Mouse (Mus musculus): Measurements from ENCODE around the gene Abhd8. TPM values are rescaled to one million over a fixed set of nuclear protein-coding genes. Genes with fewer than 3 reads are reported as not detected.

Gene Abhd8
- polyA plus RNA-seq, 1 experiment from 2014 or later: 27.5 TPM

GRCm38 (mm10) chr8:71411535-71412273, 51.8 kb downstream of the Abhd8 start:
- peaks cover 24% of the 10 kb centered on the region; the same call in 1 of the 2 replicates for H3K36me3 ChIP-seq (ENCODE audit: control insufficient read depth, insufficient read depth, low read length)
- no peaks in the 10 kb centered on the region for H3K9me3 ChIP-seq (replicated peaks; ENCODE audit: control insufficient read depth, low read length)
- no peaks in the 10 kb centered on the region for H3K27me3 ChIP-seq (ENCODE audit: control insufficient read depth, insufficient read depth, low read length)
- H3K4me2 ChIP-seq (ENCODE audit: low read depth, low read length): no peak overlapping the region
- no peak for ATAC-seq (ENCODE audit: insufficient read depth, low FRiP score)
- H3K27ac ChIP-seq (ENCODE audit: low read length): no peak overlapping the region
- H3K4me1 ChIP-seq (ENCODE audit: control insufficient read depth, insufficient read depth, low read length): peaks cover 4% of the 10 kb centered on the region
- 42% methylated on average over 11 of the region's 11 CpGs for WGBS
- no peak overlapping the region for H3K4me3 ChIP-seq (replicated peaks; ENCODE audit: low read length)
- H3K9ac ChIP-seq (ENCODE audit: low read length): no peak overlapping the region

- H3K9ac ChIP-seq (ENCODE audit: low read length): no peak overlapping the region
- WGBS: 95% methylated on average over 4 of the region's 4 CpGs
- peaks cover 20% of the 10 kb centered on the region for H3K4me1 ChIP-seq (ENCODE audit: control insufficient read depth, insufficient read depth, low read length)
- no peak overlapping the region for H3K4me3 ChIP-seq (replicated peaks; ENCODE audit: low read length)
- no peak overlapping the region for H3K4me2 ChIP-seq (ENCODE audit: low read depth, low read length)
- H3K9me3 ChIP-seq (replicated peaks; ENCODE audit: control insufficient read depth, low read length): no peaks in the 10 kb centered on the region
- no peak overlapping the region for H3K27ac ChIP-seq (ENCODE audit: low read length)
- H3K27me3 ChIP-seq (ENCODE audit: control insufficient read depth, insufficient read depth, low read length): no peaks in the 10 kb centered on the region
- ATAC-seq (ENCODE audit: insufficient read depth, low FRiP score): no peak
- H3K36me3 ChIP-seq (ENCODE audit: control insufficient read depth, insufficient read depth, low read length): peaks cover 24% of the 10 kb centered on the region; the same call in 1 of the 2 replicates
These were observed 55.2 kb downstream of the Abhd8 start for GRCm38 (mm10) chr8:71408231-71408630.

GRCm38 (mm10) chr8:71407441-71407840, 56.0 kb downstream of the Abhd8 start:
- H3K4me2 ChIP-seq (ENCODE audit: low read depth, low read length): 0 out of 2 replicates have a peak overlapping the region, but pooled peaks have one; percentile 96
- ATAC-seq (ENCODE audit: insufficient read depth, low FRiP score): no peak
- no peak overlapping the region for H3K4me3 ChIP-seq (replicated peaks; ENCODE audit: low read length)
- no peaks in the 10 kb centered on the region for H3K27me3 ChIP-seq (ENCODE audit: control insufficient read depth, insufficient read depth, low read length)
- H3K36me3 ChIP-seq (ENCODE audit: control insufficient read depth, insufficient read depth, low read length): peaks cover 24% of the 10 kb centered on the region; the same call in 1 of the 2 replicates
- no peak overlapping the region for H3K27ac ChIP-seq (ENCODE audit: low read length)
- H3K9ac ChIP-seq (ENCODE audit: low read length): peak overlapping the region; percentile 3; the same call in 1 of the 2 replicates
- no peaks in the 10 kb centered on the region for H3K9me3 ChIP-seq (replicated peaks; ENCODE audit: control insufficient read depth, low read length)
- H3K4me1 ChIP-seq (ENCODE audit: control insufficient read depth, insufficient read depth, low read length): peaks cover 20% of the 10 kb centered on the region
- WGBS: 90% methylated on average over 14 of the region's 14 CpGs

Other genes starting within 250 kb of the Abhd8 start
- 18.7 and 19.1 TPM in 2 replicates for gene Myo9b, start 190.9 kb downstream of the Abhd8 start, polyA plus RNA-seq (2015; fragmentation: Nextera tagmentation; extraction: Ambion mirVana)
- gene Haus8, start 190.7 kb downstream of the Abhd8 start, polyA plus RNA-seq (2015; fragmentation: Nextera tagmentation; extraction: Ambion mirVana): 46.4 and 55.4 TPM in 2 replicates
- 90.2 and 91.5 TPM in 2 replicates for gene Use1, start 96.8 kb downstream of the Abhd8 start, polyA plus RNA-seq (2015; fragmentation: Nextera tagmentation; extraction: Ambion mirVana)
- gene Ocel1, start 92.4 kb downstream of the Abhd8 start, polyA plus RNA-seq (2015; fragmentation: Nextera tagmentation; extraction: Ambion mirVana): 5.6 and 6.5 TPM in 2 replicates
- gene Nr2f6, start 81.7 kb downstream of the Abhd8 start, polyA plus RNA-seq (2015; fragmentation: Nextera tagmentation; extraction: Ambion mirVana): 17.3 and 24.1 TPM in 2 replicates
- gene Ushbp1, start 67.9 kb downstream of the Abhd8 start, polyA plus RNA-seq (2015; fragmentation: Nextera tagmentation; extraction: Ambion mirVana): 12.7 and 12.8 TPM in 2 replicates
- 72.2 and 77.4 TPM in 2 replicates for gene Babam1, start 66.8 kb downstream of the Abhd8 start, polyA plus RNA-seq (2015; fragmentation: Nextera tagmentation; extraction: Ambion mirVana)
- 38.7 and 42.5 TPM in 2 replicates for gene Ankle1, start 57.6 kb downstream of the Abhd8 start, polyA plus RNA-seq (2015; fragmentation: Nextera tagmentation; extraction: Ambion mirVana)
- gene Mrpl34, start 1.3 kb upstream of the Abhd8 start, polyA plus RNA-seq (2015; fragmentation: Nextera tagmentation; extraction: Ambion mirVana): 126 and 148 TPM in 2 replicates
- gene Dda1, start 5.5 kb upstream of the Abhd8 start, polyA plus RNA-seq (2015; fragmentation: Nextera tagmentation; extraction: Ambion mirVana): 87.1 and 89.1 TPM in 2 replicates
- gene Ano8, start 22.3 kb upstream of the Abhd8 start, polyA plus RNA-seq (2015; fragmentation: Nextera tagmentation; extraction: Ambion mirVana): 0.26 and 0.27 TPM in 2 replicates
- gene Gtpbp3, start 24.4 kb upstream of the Abhd8 start, polyA plus RNA-seq (2015; fragmentation: Nextera tagmentation; extraction: Ambion mirVana): 11.0 and 14.8 TPM in 2 replicates
- gene Plvap, start 48.1 kb upstream of the Abhd8 start, polyA plus RNA-seq (2015; fragmentation: Nextera tagmentation; extraction: Ambion mirVana): 79.7 and 81.8 TPM in 2 replicates
- 0.32 and 0.40 TPM in 2 replicates for gene Ccdc194, start 62.1 kb upstream of the Abhd8 start, polyA plus RNA-seq (2015; fragmentation: Nextera tagmentation; extraction: Ambion mirVana)
- 39.9 and 46.5 TPM in 2 replicates for gene Bst2, start 73.8 kb upstream of the Abhd8 start, polyA plus RNA-seq (2015; fragmentation: Nextera tagmentation; extraction: Ambion mirVana)
- gene Mvb12a, start 79.3 kb upstream of the Abhd8 start, polyA plus RNA-seq (2015; fragmentation: Nextera tagmentation; extraction: Ambion mirVana): 101 and 103 TPM in 2 replicates
- gene Tmem221, start 95.2 kb upstream of the Abhd8 start, polyA plus RNA-seq (2015; fragmentation: Nextera tagmentation; extraction: Ambion mirVana): 2.9 and 3.2 TPM in 2 replicates
- gene Nxnl1, start 102.9 kb upstream of the Abhd8 start, polyA plus RNA-seq (2015; fragmentation: Nextera tagmentation; extraction: Ambion mirVana): 0.08 TPM in 1 of 2 replicates, not detected in the other
- 35.2 and 41.4 TPM in 2 replicates for gene Slc27a1, start 105.2 kb upstream of the Abhd8 start, polyA plus RNA-seq (2015; fragmentation: Nextera tagmentation; extraction: Ambion mirVana)
- 200 and 206 TPM in 2 replicates for gene Pgls, start 128.5 kb upstream of the Abhd8 start, polyA plus RNA-seq (2015; fragmentation: Nextera tagmentation; extraction: Ambion mirVana)
- 3.2 and 4.0 TPM in 2 replicates for gene Fam129c, start 134.0 kb upstream of the Abhd8 start, polyA plus RNA-seq (2015; fragmentation: Nextera tagmentation; extraction: Ambion mirVana)
- gene Colgalt1, start 147.3 kb upstream of the Abhd8 start, polyA plus RNA-seq (2015; fragmentation: Nextera tagmentation; extraction: Ambion mirVana): 60.1 and 69.2 TPM in 2 replicates
- 1.1 and 1.2 TPM in 2 replicates for gene Unc13a, start 208.1 kb upstream of the Abhd8 start, polyA plus RNA-seq (2015; fragmentation: Nextera tagmentation; extraction: Ambion mirVana)
- 9.3 and 9.5 TPM in 2 replicates for gene Jak3, start 212.6 kb upstream of the Abhd8 start, polyA plus RNA-seq (2015; fragmentation: Nextera tagmentation; extraction: Ambion mirVana)
- gene Insl3, start 225.6 kb upstream of the Abhd8 start, polyA plus RNA-seq (2015; fragmentation: Nextera tagmentation; extraction: Ambion mirVana): 1.1 and 1.7 TPM in 2 replicates
- gene B3gnt3, start 238.1 kb upstream of the Abhd8 start, polyA plus RNA-seq (2015; fragmentation: Nextera tagmentation; extraction: Ambion mirVana): 12.2 and 15.0 TPM in 2 replicates

Measured in stomach, embryonic 16.5 days (tissue).